Mouse (Mus musculus) neural tube, embryonic 11.5 days (tissue): ENCODE measurements around the gene Auts2. TPM values are rescaled to one million over a fixed set of nuclear protein-coding genes. Genes with fewer than 3 reads are reported as not detected.

ENCODE experiments used
- ATAC-seq: fragments of 200-750 bp; cut with Nextera tagmentation; 2 replicates; pipeline ENCODE4 v1.8.0; 2017; ENCODE audit warnings: moderate number of reproducible peaks, mild to moderate bottlenecking, moderate TSS enrichment, moderate library complexity; ENCODE audit not compliant: insufficient read depth, low FRiP score, low TSS enrichment
- DNase-seq: peaks from one replicate; pipeline ENCODE4 v3.0.0-alpha.2; 2015; ENCODE audit warnings: low spot score
- H3K27ac ChIP-seq: fragments of 300-500 bp; sonication (generic); 2 replicates; pipeline ENCODE4 v1.5.1; 2014; ENCODE audit warnings: low read depth, mild to moderate bottlenecking, low read length
- H3K27me3 ChIP-seq: fragments of 300-500 bp; sonication (generic); 2 replicates; pipeline ENCODE4 v1.6.1; 2014; ENCODE audit warnings: mild to moderate bottlenecking, low read length, mixed read lengths; ENCODE audit not compliant: control insufficient read depth, insufficient read depth
- H3K36me3 ChIP-seq: fragments of 300-500 bp; sonication (generic); 2 replicates; pipeline ENCODE4 v1.6.1; 2014; ENCODE audit warnings: mild to moderate bottlenecking, low read length, moderate library complexity, mixed read lengths; ENCODE audit not compliant: control insufficient read depth, insufficient read depth
- H3K4me1 ChIP-seq: fragments of 300-500 bp; sonication (generic); 2 replicates; pipeline ENCODE4 v1.6.1; 2014; ENCODE audit warnings: low read length, mixed read lengths; ENCODE audit not compliant: control insufficient read depth, insufficient read depth
- H3K4me2 ChIP-seq: fragments of 300-500 bp; sonication (generic); 2 replicates; pipeline ENCODE4 v1.6.1; 2014; ENCODE audit warnings: low read depth, mild to moderate bottlenecking, moderate library complexity
- H3K4me3 ChIP-seq: fragments of 300-500 bp; sonication (generic); 2 replicates; pipeline ENCODE4 v1.5.1; 2014; ENCODE audit warnings: low read depth, low read length
- H3K9ac ChIP-seq: fragments of 300-500 bp; sonication (generic); 2 replicates; pipeline ENCODE4 v1.6.1; 2014; ENCODE audit warnings: mild to moderate bottlenecking, low read length
- H3K9me3 ChIP-seq: fragments of 300-500 bp; sonication (generic); 2 replicates; pipeline ENCODE4 v1.6.1; 2016; ENCODE audit warnings: low read length; ENCODE audit not compliant: control insufficient read depth
- WGBS: fragments of 180-500 bp; shearing (Covaris S2); extraction: QIAGEN DNeasy Blood & Tissue Kit; methylation state at CpG from one replicate; pipeline ENCODE4 v1.1.7; 2014; 5-methylcytosine and 5-hydroxymethylcytosine counted together
- polyA plus RNA-seq: library from polyadenylated mRNA; unstranded; fragments of >200 nt; fragmentation: Nextera tagmentation; extraction: Ambion mirVana; gene quantifications from 2 replicates; pipeline ENCODE4 v1.2.1, GENCODE M21; 2014

The Auts2 gene
- polyA plus RNA-seq, 1 experiment from 2014 or later, result 45.0 TPM

DNA sequence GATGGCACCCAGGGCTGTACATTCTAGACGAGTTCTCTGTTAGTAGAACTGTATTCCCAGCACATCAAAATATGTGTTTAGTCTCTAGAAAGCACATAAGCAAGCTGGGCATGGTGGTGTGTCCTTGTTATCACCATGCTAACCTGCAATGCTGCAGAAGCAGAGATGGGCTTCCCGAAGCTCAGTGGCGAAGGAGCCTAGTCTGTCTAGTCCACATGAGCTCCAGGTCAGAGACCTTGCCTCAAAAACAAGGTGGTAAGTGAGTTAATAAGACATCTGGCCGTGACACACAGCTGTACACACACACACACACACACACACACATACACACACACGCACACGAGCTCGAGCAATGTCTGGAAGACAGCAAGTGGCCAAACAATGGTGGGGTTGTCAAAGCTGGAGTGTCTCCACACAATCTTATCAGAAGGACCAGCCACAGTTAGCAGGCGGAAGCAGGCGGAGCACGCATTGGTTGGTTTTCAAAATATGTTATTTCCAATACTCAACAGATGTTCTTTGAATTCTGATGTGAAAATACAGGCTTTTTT lies 729.1 kb downstream of the Auts2 start:
- no peaks in the 10 kb centered on the region for H3K36me3 ChIP-seq
- 74% methylated on average over 10 of the region's 10 CpGs for WGBS

DNA sequence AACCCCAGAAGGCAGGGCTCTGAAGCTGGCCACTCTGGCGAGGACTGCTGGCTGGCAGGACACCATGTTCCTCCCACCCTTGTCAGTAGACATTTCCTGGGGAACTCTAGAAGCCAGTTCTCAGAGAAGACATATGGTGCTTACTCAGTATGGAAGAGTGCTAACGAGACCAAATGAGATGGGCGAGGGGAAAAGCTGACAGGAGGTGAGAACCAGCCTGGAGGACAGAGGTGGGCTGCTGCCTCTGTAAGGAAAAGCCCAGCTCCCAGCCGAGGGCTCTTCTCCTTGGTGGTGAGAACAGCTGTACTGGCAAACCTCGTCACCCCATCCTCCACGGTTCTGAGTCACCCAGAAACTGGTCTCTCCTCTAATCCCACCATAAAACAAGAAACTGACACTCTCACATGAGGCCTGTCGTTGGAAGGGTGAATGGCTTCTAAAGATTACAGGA lies 729.8 kb downstream of the Auts2 start:
- Histone ChIP-seq H3K9ac (no peak overlapping the region), H3K9me3 (no peaks in the 10 kb centered on the region), H3K4me3 (no peak overlapping the region), H3K36me3 (no peaks in the 10 kb centered on the region), H3K27me3 (no peaks in the 10 kb centered on the region), H3K27ac (no peak overlapping the region), H3K4me1 (no peaks in the 10 kb centered on the region), H3K4me2 (no peak overlapping the region)
- ATAC-seq (no peak), DNase-seq (no peak)
- 47% methylated on average over 7 of the region's 7 CpGs for WGBS

More for the DNA sequence above, 729.1 kb downstream of the Auts2 start:
- H3K4me1 ChIP-seq, result no peaks in the 10 kb centered on the region
- no peak overlapping the region for H3K4me2 ChIP-seq
- no peaks in the 10 kb centered on the region for H3K27me3 ChIP-seq
- no peaks in the 10 kb centered on the region for H3K9me3 ChIP-seq
- H3K4me3 ChIP-seq, result no peak overlapping the region
- no peak overlapping the region for H3K9ac ChIP-seq
- no peak overlapping the region for H3K27ac ChIP-seq
- ATAC-seq (no peak), DNase-seq (no peak)

DNA sequence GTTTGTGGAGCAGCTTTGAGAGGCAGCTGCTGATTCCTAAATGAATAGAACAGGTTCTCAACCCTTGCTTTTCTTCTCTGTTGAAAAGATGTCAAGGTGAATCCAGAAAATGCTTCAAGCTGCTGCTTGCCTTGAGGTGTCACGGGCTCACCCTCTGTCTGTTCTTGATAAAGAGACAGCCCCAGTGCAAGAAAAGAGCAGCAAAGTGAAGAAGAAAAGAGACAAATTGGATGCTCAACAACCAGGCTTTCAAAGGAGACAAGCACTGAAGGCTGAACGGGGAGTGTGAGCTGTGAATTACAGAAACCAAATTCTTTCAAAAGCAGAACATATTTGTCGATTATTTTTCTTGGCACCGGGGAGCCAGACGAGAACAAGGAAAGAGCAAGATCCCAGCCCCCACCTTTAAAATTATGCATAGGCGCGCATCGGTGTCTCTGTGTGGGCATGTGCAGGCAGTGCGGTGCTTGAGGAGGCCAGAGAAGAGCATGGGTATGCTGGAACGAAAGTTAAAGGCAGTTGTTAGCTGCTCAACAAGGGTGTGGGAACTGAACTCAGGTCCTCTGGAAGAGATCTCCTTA lies 730.6 kb downstream of the Auts2 start:
- Histone ChIP-seq H3K36me3 (no peaks in the 10 kb centered on the region), H3K27me3 (no peaks in the 10 kb centered on the region), H3K9ac (no peak overlapping the region), H3K27ac (no peak overlapping the region), H3K4me3 (no peak overlapping the region), H3K9me3 (no peaks in the 10 kb centered on the region), H3K4me1 (no peaks in the 10 kb centered on the region), H3K4me2 (no peak overlapping the region)
- WGBS, result 86% methylated on average over 10 of the region's 10 CpGs
- ATAC-seq (no peak), DNase-seq (no peak)

DNA sequence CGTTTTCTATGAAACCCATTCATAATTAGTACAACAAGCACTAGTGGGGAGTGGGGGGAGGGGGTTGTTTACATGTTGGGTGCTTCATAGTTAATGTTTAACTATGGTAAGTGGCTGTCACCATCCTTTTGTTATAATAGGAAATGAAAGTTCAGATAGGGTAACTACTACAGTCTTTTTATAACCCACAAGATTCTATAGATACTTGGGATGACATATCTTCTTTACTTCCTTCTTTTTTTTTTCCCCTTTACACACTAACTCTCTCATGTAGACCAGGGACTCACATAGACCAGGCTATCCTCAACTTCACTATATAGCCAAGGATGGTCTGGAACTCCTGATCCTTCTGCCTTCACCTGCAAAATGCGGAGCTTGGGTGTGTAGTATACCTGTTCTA lies 736.8 kb downstream of the Auts2 start:
- no peaks in the 10 kb centered on the region for H3K9me3 ChIP-seq
- WGBS, result 90% methylated on average over 2 of the region's 2 CpGs
- no peaks in the 10 kb centered on the region for H3K27me3 ChIP-seq
- ATAC-seq, result no peak
- no peak overlapping the region for H3K27ac ChIP-seq
- H3K4me3 ChIP-seq, result no peak overlapping the region
- no peak overlapping the region for H3K9ac ChIP-seq
- no peaks in the 10 kb centered on the region for H3K36me3 ChIP-seq
- no peak for DNase-seq
- H3K4me2 ChIP-seq, result no peak overlapping the region
- H3K4me1 ChIP-seq, result peaks cover 16% of the 10 kb centered on the region

DNA sequence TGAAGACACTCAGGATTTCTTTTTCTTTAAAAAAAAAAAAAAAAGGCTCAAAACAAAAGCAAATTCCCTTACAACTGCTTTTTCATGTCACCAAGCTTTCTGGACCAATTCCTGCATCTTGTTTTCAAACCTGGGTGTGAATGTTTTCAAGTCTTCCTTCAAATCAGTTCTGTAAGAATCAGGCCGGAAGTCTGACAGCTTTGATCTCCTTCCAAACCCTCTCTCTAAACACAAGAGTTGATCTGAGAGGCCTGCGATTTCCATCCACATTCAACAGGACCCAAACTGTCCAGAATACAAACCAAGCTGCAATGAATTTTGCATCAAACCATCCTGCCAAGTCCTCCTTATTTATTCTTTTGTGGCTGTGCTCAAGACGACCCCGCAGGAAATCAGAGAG lies 737.9 kb downstream of the Auts2 start:
- no peak overlapping the region for H3K9ac ChIP-seq
- ATAC-seq (no peak), DNase-seq (no peak)
- no peak overlapping the region for H3K4me3 ChIP-seq
- H3K27ac ChIP-seq, result no peak overlapping the region
- no peaks in the 10 kb centered on the region for H3K27me3 ChIP-seq
- peaks cover 16% of the 10 kb centered on the region for H3K4me1 ChIP-seq
- no peaks in the 10 kb centered on the region for H3K9me3 ChIP-seq
- no peak overlapping the region for H3K4me2 ChIP-seq
- no peaks in the 10 kb centered on the region for H3K36me3 ChIP-seq
- 86% methylated on average over 4 of the region's 4 CpGs for WGBS

DNA sequence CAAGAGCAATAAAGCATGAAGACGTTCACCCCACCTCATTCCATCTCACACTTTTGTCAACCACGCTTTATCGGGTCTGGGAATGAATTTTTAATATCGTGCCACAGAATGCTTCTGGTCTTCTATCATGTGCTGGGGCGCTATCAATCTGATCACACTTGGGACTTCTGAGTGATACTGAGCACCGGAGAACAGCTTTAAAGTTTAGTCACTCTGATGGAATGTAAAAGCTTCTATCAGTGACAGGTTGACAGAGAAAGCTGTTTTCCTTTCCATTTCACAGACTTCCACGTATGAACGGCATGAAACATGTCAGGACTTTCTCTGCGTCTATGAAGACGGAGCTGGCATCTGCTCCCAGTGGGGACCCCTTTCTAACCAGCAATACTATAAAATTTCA lies 739.5 kb downstream of the Auts2 start:
- Histone ChIP-seq H3K4me1 (peaks cover 16% of the 10 kb centered on the region), H3K27me3 (no peaks in the 10 kb centered on the region), H3K4me3 (no peak overlapping the region), H3K36me3 (no peaks in the 10 kb centered on the region), H3K27ac (no peak overlapping the region), H3K9me3 (no peaks in the 10 kb centered on the region), H3K4me2 (no peak overlapping the region), H3K9ac (no peak overlapping the region)
- 78% methylated on average over 10 of the region's 10 CpGs for whole genome bisulfite sequencing
- no peak for ATAC-seq
- no peak for DNase-seq

DNA sequence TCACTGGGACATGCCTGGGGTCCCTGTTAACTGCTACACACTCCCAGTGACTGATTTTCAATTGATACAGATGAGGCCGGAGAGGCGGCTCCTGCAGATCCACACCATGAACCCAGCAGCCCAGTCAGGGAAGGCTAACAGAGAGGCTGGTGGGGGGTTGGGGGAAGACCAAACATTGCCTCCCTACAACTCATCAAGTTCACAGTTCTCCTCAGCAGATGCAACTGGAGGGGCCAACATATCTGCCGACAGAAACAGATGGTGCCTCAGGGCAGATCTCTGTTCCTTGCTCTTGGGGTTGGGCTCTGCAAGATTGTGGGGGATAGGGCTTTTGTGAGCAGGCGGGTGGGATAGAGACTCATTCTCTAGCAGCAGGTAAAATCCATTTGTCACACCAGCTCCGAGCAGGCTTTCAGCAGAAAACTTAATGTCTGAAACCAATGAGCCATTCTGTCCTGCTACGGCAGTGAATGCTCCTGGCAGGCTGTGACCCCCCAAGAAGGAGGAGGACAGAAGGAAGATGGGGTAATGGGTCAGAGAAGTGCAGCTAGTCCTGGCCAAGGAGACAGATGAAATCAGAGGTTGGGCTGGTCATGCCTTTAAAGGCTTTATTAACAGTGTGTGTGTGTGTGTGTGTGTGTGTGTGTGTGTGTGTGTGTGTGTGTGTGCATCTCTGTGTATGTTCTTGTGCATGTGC lies 740.7 kb downstream of the Auts2 start:
- Histone ChIP-seq H3K4me1 (peaks cover 16% of the 10 kb centered on the region), H3K4me3 (no peak overlapping the region), H3K27ac (no peak overlapping the region), H3K4me2 (no peak overlapping the region), H3K36me3 (no peaks in the 10 kb centered on the region), H3K27me3 (no peaks in the 10 kb centered on the region), H3K9ac (no peak overlapping the region), H3K9me3 (no peaks in the 10 kb centered on the region)
- 13% methylated on average over 6 of the region's 6 CpGs for WGBS
- DNase-seq, result peak; percentile 46
- peak; percentile 67; the same call in 1 of the 2 replicates for ATAC-seq

DNA sequence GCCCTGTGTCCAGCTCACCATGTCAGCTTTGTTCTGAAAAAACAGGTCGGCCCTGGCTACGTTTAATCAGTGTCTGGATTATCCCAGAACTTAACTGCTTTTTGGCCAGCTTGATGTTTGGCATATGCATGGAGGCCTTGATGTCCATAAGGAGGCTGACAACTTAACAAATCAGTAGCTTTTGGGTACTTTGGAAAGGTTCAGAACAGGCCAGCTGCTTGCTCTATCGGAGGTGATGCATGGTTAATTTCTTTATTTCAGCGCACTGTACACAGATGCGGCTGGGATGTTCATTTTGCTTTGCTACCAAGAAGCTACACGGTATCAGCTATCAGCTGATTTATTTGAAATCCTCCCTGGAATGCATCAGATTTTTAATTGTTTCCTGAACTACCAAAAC lies 741.2 kb downstream of the Auts2 start:
- ATAC-seq, result no peak
- H3K9ac ChIP-seq, result no peak overlapping the region

DNA sequence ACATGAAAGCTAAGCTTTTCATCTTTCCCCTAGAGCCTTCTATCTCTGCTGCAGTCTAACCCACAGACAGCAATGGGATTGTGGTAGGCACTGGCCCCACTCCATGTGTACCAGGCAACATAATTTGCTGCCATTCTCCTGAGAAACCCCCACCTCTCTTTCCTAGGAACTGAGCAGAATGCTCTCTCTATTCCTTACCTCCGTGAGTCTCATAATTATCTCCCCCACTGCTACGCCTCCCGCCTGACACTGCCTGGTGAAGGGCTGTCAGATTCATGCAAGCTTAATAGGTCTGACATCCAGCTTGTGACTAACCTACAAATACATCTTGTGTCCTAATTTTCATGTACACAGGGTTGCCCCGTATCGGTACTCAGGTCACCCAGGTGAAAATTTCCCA lies 744.8 kb downstream of the Auts2 start:
- H3K27me3 ChIP-seq, result no peaks in the 10 kb centered on the region
- H3K4me1 ChIP-seq, result peaks cover 19% of the 10 kb centered on the region
- H3K4me2 ChIP-seq, result no peak overlapping the region
- ATAC-seq, result no peak
- no peak overlapping the region for H3K4me3 ChIP-seq
- no peaks in the 10 kb centered on the region for H3K36me3 ChIP-seq
- no peak overlapping the region for H3K9ac ChIP-seq
- 65% methylated on average over 5 of the region's 5 CpGs for WGBS
- H3K27ac ChIP-seq, result no peak overlapping the region
- DNase-seq, result no peak
- no peaks in the 10 kb centered on the region for H3K9me3 ChIP-seq

More for the DNA sequence above, 741.2 kb downstream of the Auts2 start:
- peaks cover 16% of the 10 kb centered on the region for H3K4me1 ChIP-seq
- H3K9me3 ChIP-seq, result no peaks in the 10 kb centered on the region
- 60% methylated on average over 6 of the region's 6 CpGs for WGBS
- DNase-seq, result no peak
- H3K36me3 ChIP-seq, result no peaks in the 10 kb centered on the region
- no peaks in the 10 kb centered on the region for H3K27me3 ChIP-seq
- H3K4me3 ChIP-seq, result no peak overlapping the region
- no peak overlapping the region for H3K27ac ChIP-seq
- no peak overlapping the region for H3K4me2 ChIP-seq
